Mouse (Mus musculus): ENCODE measurements around the gene Rasa4.
A peak's percentile ranks its signal among the peaks of the same experiment; 100 is the strongest.
"Not testable (repeated sequence)": the region's sequence is repeated elsewhere in the genome, so short reads cannot be mapped to it uniquely, and the experiment has no call there.

Rasa4 gene

DNA sequence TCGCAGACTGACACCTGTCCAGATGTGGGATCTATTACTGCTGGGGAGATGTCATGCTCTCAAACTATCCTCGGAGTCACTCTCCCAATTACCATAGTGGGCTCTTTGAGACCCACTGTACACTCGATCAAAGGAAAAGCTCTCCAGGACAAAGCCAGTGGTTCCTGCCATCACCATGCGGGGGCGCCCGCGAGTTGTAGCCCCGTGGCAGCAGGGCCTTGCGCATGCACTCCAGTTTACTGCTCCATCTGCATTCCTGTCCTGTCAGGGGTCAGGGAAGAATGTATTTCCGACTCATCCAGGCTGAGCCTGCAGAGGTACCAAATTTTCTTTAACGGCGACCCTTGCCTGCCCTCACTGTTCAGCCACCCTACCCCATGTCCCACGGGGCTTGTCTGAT lies 38.9 kb upstream of the Rasa4 start:
- Histone ChIP-seq H3K27me3 (ENCODE audit: insufficient read depth, low read length) (no peaks in the 10 kb centered on the region), H3K4me3 (replicated peaks; ENCODE audit: low read length) (no peak overlapping the region), H3K9me3 (ENCODE audit: low read length) (peaks cover 5% of the 10 kb centered on the region), H3K4me1 (replicated peaks; ENCODE audit: low read depth, low read length) (peaks cover 79% of the 10 kb centered on the region), H3K36me3 (ENCODE audit: insufficient read depth, low read length) (no peaks in the 10 kb centered on the region)
- TF ChIP-seq POU5F1 (IDR thresholded peaks at IDR 0.05; ENCODE audit: borderline replicate concordance, low read length) (no peak), CTCF (conservative IDR thresholded peaks at IDR 0.05; ENCODE audit: low read length) (peak; percentile 71)

- TF ChIP-seq POU5F1 (IDR thresholded peaks at IDR 0.05; ENCODE audit: borderline replicate concordance, low read length) (no peak), CTCF (conservative IDR thresholded peaks at IDR 0.05; ENCODE audit: low read length) (peak; percentile 68), NANOG (IDR thresholded peaks at IDR 0.05; ENCODE audit: borderline replicate concordance, low read length) (no peak)
- Histone ChIP-seq H3K36me3 (ENCODE audit: insufficient read depth, low read length) (no peaks in the 10 kb centered on the region), H3K4me1 (replicated peaks; ENCODE audit: low read depth, low read length) (peaks cover 74% of the 10 kb centered on the region), H3K27me3 (ENCODE audit: insufficient read depth, low read length) (no peaks in the 10 kb centered on the region), H3K9me3 (ENCODE audit: low read length) (peaks cover 5% of the 10 kb centered on the region), H3K4me3 (replicated peaks; ENCODE audit: low read length) (peak overlapping the region; percentile 20; the same call in 1 of the 2 replicates)
Observed at GRCm38 (mm10) chr5:136045408-136045807, 38.3 kb upstream of the Rasa4 start.

DNA sequence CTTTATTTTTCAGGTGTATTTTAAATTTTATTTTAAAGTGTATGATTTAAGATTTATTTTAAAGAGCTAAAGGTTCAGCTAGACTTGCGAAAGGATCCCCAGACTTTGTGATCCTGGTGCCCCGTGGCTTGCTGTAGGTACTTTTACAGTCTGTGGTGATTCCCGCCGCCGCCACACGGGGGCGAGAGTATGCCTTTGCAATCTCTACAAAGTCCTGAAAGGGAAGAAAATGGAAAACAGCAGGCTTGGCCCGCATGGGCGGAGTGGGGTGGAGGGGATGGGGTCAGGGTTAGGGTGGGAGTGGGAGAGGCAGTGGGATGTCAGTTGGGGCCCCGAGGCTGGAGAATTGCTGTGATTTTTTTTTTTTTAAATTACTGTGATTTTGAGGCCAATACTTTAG lies 37.7 kb upstream of the Rasa4 start:
- Histone ChIP-seq H3K27me3 (ENCODE audit: insufficient read depth, low read length) (no peaks in the 10 kb centered on the region), H3K4me3 (replicated peaks; ENCODE audit: low read length) (no peak overlapping the region), H3K4me1 (replicated peaks; ENCODE audit: low read depth, low read length) (peaks cover 70% of the 10 kb centered on the region), H3K9me3 (ENCODE audit: low read length) (peaks cover 5% of the 10 kb centered on the region), H3K36me3 (ENCODE audit: insufficient read depth, low read length) (no peaks in the 10 kb centered on the region)
- TF ChIP-seq CTCF (conservative IDR thresholded peaks at IDR 0.05; ENCODE audit: low read length) (peak; percentile 88), NANOG (IDR thresholded peaks at IDR 0.05; ENCODE audit: borderline replicate concordance, low read length) (no peak), POU5F1 (IDR thresholded peaks at IDR 0.05; ENCODE audit: borderline replicate concordance, low read length) (no peak)

DNA sequence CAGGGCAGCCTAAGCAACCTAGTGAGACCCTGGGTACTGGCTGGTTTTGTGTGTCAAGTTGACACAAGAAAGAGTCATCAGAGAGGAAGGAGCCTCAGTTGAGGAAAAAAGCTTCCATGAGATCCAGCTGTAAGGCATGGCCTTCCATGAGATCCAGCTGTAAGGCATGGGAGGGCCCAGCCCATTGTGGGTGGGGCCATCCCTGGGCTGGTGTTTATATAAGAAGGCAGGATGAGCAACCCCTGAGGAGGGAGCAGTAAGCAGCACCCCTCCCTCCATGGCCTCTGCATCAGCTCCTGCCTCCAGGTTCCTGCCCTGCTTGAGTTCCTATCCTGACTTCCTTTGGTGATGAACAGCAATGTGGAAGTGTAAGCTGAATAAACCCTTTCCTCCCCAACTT lies 35.2 kb upstream of the Rasa4 start:
- not testable (repeated sequence) for H3K9me3 ChIP-seq (ENCODE audit: low read length); H3K4me3 ChIP-seq (replicated peaks; ENCODE audit: low read length); H3K36me3 ChIP-seq (ENCODE audit: insufficient read depth, low read length); H3K27me3 ChIP-seq (ENCODE audit: insufficient read depth, low read length)
- H3K4me1 ChIP-seq (replicated peaks; ENCODE audit: low read depth, low read length) = peaks cover 67% of the 10 kb centered on the region

- TF ChIP-seq CTCF (conservative IDR thresholded peaks at IDR 0.05; ENCODE audit: low read length) (no peak), POU5F1 (IDR thresholded peaks at IDR 0.05; ENCODE audit: borderline replicate concordance, low read length) (no peak), NANOG (IDR thresholded peaks at IDR 0.05; ENCODE audit: borderline replicate concordance, low read length) (no peak)
- H3K36me3 ChIP-seq (ENCODE audit: insufficient read depth, low read length) = no peaks in the 10 kb centered on the region
- H3K4me3 ChIP-seq (replicated peaks; ENCODE audit: low read length) = no peak overlapping the region
- H3K27me3 ChIP-seq (ENCODE audit: insufficient read depth, low read length) = no peaks in the 10 kb centered on the region
- peaks cover 69% of the 10 kb centered on the region for H3K4me1 ChIP-seq (replicated peaks; ENCODE audit: low read depth, low read length)
- peaks cover 5% of the 10 kb centered on the region for H3K9me3 ChIP-seq (ENCODE audit: low read length)
Observed at GRCm38 (mm10) chr5:136049926-136050325, 33.8 kb upstream of the Rasa4 start.

DNA sequence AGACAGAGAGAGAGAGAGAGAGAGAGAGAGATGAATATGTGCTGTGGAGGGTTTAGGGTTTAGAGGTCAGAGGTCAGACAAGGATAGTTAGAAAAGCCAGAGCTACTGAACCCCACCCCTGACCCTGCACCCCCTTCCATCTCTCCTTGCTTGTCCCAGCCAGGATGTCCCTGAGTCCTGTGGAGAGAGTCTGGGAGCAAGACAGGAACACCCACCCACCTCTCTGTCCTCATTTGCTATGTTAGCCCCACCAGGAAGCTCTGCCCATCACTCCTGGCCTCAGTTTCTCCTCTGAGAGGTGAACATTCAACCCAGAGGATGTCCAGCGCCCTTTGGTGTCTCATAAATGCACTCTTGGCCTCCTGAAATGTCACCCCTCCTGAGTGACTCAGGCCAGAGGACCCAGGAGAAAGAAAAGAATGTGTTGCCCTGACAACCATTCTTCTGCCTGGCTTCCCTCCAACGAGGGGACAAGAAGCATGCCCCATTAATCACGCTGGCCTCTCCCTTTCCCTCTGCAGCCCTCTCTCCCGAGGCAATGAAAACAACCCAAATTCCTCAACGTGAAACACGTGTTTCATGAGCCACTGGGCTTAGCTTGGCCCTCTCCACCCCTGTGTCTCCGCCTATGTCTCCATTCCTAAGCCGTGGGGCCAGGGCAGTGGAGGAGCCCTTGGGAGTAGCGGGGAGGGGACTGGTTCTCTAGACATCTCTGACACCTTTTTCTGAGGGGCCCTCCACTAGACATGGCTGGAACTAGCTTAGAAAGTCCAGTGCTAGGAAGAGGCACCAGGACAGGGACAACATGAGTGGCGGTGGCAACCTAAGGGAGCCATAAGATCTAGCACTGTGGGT lies 32.3 kb upstream of the Rasa4 start:
- peaks cover 65% of the 10 kb centered on the region for H3K4me1 ChIP-seq (replicated peaks; ENCODE audit: low read depth, low read length)
- peak overlapping the region; percentile 32 for H3K4me3 ChIP-seq (replicated peaks; ENCODE audit: low read length)
- no peak for TF ChIP-seq CTCF (conservative IDR thresholded peaks at IDR 0.05; ENCODE audit: low read length)
- peaks cover 5% of the 10 kb centered on the region for H3K9me3 ChIP-seq (ENCODE audit: low read length)
- H3K27me3 ChIP-seq (ENCODE audit: insufficient read depth, low read length) = no peaks in the 10 kb centered on the region
- H3K36me3 ChIP-seq (ENCODE audit: insufficient read depth, low read length) = no peaks in the 10 kb centered on the region

DNA sequence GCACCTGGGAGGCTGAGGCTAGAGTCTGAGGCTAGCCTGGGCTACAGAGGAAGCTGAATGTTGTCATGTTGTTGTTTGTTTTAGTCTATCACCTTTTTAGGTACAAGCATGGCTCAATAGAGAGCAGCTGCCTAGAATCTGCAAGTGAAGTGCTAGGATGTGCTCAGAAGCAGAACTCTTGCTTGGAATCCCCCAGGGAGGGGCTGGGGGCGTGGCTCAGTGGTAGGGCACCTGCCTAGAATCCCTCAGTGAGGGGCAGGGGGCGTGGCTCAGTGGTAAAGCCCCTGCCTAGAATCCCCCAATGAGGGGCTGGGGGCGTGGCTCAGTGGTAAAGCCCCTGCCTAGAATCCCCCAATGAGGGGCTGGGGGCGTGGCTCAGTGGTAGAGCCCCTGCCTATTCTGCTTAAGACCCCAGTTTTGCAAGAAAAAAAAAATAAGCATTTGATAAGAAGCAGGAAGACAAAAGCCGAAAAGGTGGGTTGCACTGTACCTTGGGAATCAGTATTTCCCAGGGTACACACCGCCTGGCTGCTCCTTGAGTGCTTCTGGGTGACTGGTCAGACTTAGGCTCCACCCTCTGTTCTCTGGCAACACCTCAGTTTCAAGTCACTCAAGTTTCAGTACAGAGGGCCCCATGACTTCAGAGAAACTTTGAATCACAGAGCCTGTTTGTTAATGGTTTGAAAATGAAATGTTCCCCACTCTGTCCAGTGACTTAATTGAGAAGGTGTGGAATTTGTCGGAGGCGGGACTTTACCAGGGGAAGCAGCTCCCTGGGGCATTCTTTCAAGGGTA lies 30.7 kb upstream of the Rasa4 start:
- H3K9me3 ChIP-seq (ENCODE audit: low read length) = peaks cover 5% of the 10 kb centered on the region
- TF ChIP-seq CTCF (conservative IDR thresholded peaks at IDR 0.05; ENCODE audit: low read length) (no peak), NANOG (IDR thresholded peaks at IDR 0.05; ENCODE audit: borderline replicate concordance, low read length) (no peak), POU5F1 (IDR thresholded peaks at IDR 0.05; ENCODE audit: borderline replicate concordance, low read length) (no peak)
- H3K27me3 ChIP-seq (ENCODE audit: insufficient read depth, low read length) = peaks cover 3% of the 10 kb centered on the region; the same call in 1 of the 2 replicates
- no peaks in the 10 kb centered on the region for H3K36me3 ChIP-seq (ENCODE audit: insufficient read depth, low read length)
- 0 out of 2 replicates have a peak overlapping the region, but pooled peaks have one; percentile 2 for H3K4me3 ChIP-seq (replicated peaks; ENCODE audit: low read length)
- H3K4me1 ChIP-seq (replicated peaks; ENCODE audit: low read depth, low read length) = peaks cover 66% of the 10 kb centered on the region

DNA sequence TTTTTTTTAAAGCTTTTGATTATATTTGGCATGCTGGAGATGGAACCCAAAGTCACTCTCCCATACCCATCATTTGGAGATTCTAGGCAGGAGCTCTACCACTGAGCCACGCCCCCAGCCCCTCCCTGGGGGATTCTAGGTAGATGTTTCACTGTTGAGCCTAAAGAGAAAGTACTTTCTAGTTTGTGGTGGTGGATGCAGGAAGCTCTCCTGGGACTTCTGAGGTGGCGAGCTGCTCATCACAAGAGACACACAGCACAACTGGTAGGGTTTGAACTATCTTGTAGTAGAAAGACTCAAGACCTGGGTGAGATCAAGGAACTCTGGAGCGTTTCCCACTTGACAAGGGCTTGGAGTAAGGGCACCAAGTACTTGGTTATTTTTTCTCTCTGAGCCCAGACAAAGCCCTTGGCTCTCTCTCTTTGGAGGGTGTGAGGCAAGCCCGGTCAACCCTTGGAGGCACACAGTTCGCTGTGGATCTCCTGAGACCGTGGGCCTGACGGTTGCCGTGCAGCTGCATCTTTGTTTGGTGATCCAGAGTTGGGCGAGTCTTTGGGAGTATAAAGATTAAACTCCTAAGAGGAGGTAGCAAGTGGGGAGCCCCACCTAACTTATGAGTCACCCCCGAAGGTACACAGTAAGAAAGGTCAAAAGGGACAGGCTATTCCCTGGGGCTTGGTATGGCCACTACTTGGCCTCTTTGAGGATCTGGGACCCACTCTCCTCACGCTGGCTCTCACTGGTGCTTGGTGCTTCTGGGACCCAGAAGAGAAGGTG lies 29.2 kb upstream of the Rasa4 start, which contains the start of gene Upk3bl:
Gene Upk3bl (plus strand): TSS at position 192 of the 777 bp plus-strand sequence.
- TF ChIP-seq CTCF (conservative IDR thresholded peaks at IDR 0.05; ENCODE audit: low read length) (no peak), NANOG (IDR thresholded peaks at IDR 0.05; ENCODE audit: borderline replicate concordance, low read length) (no peak), POU5F1 (IDR thresholded peaks at IDR 0.05; ENCODE audit: borderline replicate concordance, low read length) (no peak)
- Histone ChIP-seq H3K4me3 (replicated peaks; ENCODE audit: low read length) (0 out of 2 replicates have a peak within 1 kb of the TSS, but pooled peaks have one; percentile 2), H3K4me1 (replicated peaks; ENCODE audit: low read depth, low read length) (peaks cover 72% of the 10 kb centered on the region), H3K27me3 (ENCODE audit: insufficient read depth, low read length) (peaks cover 3% of the 10 kb centered on the region; the same call in 1 of the 2 replicates), H3K9me3 (ENCODE audit: low read length) (no peaks in the 10 kb centered on the region), H3K36me3 (ENCODE audit: insufficient read depth, low read length) (no peaks in the 10 kb centered on the region)

Measured in E14TG2a.4 (cell line).